Mouse (Mus musculus) forebrain, embryonic 15.5 days (tissue): ENCODE data around the gene Lmnb2. TPM values are rescaled to one million over a fixed set of nuclear protein-coding genes. Genes with fewer than 3 reads are reported as not detected.

ENCODE experiments used
- ATAC-seq: fragments of 200-750 bp; cut with Nextera tagmentation; replicated peaks from 2 replicates; pipeline ENCODE4 v1.8.0; 2017; ENCODE audit warnings: mild to moderate bottlenecking, moderate TSS enrichment, moderate library complexity
- H3K27ac ChIP-seq: fragments of 300-500 bp; sonication (generic); replicated peaks from 2 replicates; pipeline ENCODE4 v1.5.1; 2015; ENCODE audit warnings: mild to moderate bottlenecking, inconsistent platforms
- H3K27me3 ChIP-seq: fragments of 300-500 bp; sonication (generic); 2 replicates; pipeline ENCODE4 v1.6.1; 2015; ENCODE audit warnings: inconsistent platforms
- H3K36me3 ChIP-seq: fragments of 300-500 bp; sonication (generic); 2 replicates; pipeline ENCODE4 v1.6.1; 2015; ENCODE audit warnings: mild to moderate bottlenecking, inconsistent platforms
- H3K4me1 ChIP-seq: fragments of 300-500 bp; sonication (generic); 2 replicates; pipeline ENCODE4 v1.6.1; 2015; ENCODE audit warnings: inconsistent platforms
- H3K4me2 ChIP-seq: fragments of 300-500 bp; sonication (generic); replicated peaks from 2 replicates; pipeline ENCODE4 v1.6.1; 2015; ENCODE audit warnings: mild to moderate bottlenecking, inconsistent platforms
- H3K4me3 ChIP-seq: fragments of 300-500 bp; sonication (generic); 2 replicates; pipeline ENCODE4 v1.5.1; 2015; ENCODE audit warnings: mild to moderate bottlenecking, inconsistent platforms
- H3K9ac ChIP-seq: fragments of 300-500 bp; sonication (generic); replicated peaks from 2 replicates; pipeline ENCODE4 v1.6.1; 2015; ENCODE audit warnings: mild to moderate bottlenecking, inconsistent platforms
- H3K9me3 ChIP-seq: fragments of 300-500 bp; sonication (generic); 2 replicates; pipeline ENCODE4 v1.6.1; 2016; ENCODE audit warnings: inconsistent platforms
- WGBS: fragments of 180-500 bp; shearing (Covaris S2); methylation state at CpG from one replicate; pipeline ENCODE4 v1.1.7; 2015; ENCODE audit warnings: mixed read lengths; 5-methylcytosine and 5-hydroxymethylcytosine counted together
- polyA plus RNA-seq: library from polyadenylated mRNA; unstranded; fragments of >200 nt; fragmentation: Nextera tagmentation; extraction: Ambion mirVana; gene quantifications from 2 replicates; pipeline ENCODE4 v1.2.1, GENCODE M21; 2015

Gene Lmnb2
- polyA plus RNA-seq, 1 experiment from 2014 or later, result 53.5 TPM

- Histone ChIP-seq H3K4me3 (peak overlapping the region; percentile 69), H3K36me3 (peaks cover 45% of the 10 kb centered on the region), H3K27ac (0 out of 2 replicates have a peak overlapping the region, but pooled peaks have one; percentile 12), H3K4me1 (peaks cover 17% of the 10 kb centered on the region), H3K9ac (no peak overlapping the region), H3K4me2 (peak overlapping the region; percentile 39), H3K9me3 (no peaks in the 10 kb centered on the region), H3K27me3 (no peaks in the 10 kb centered on the region)
- no peak for ATAC-seq
- WGBS, result 90% methylated on average over 19 of the region's 19 CpGs
Measured at GRCm38 (mm10) chr10:80901409-80902272, 16.4 kb downstream of the Lmnb2 start.

GRCm38 (mm10) chr10:80900318-80901247 is 17.5 kb downstream of the Lmnb2 start, which contains the start of gene Timm13:
Gene Timm13 (minus strand): TSS chr10:80900969.
- Histone ChIP-seq H3K27me3 (no peaks in the 10 kb centered on the region), H3K4me3 (peak within 1 kb of the TSS; percentile 69), H3K4me2 (peak within 1 kb of the TSS; percentile 90), H3K4me1 (peaks cover 17% of the 10 kb centered on the region), H3K27ac (peak within 1 kb of the TSS; percentile 85), H3K36me3 (peaks cover 40% of the 10 kb centered on the region), H3K9me3 (no peaks in the 10 kb centered on the region), H3K9ac (peak within 1 kb of the TSS; percentile 70)
- under 1% methylated on average over 72 of the region's 72 CpGs for WGBS
- peak; percentile 95 for ATAC-seq

GRCm38 (mm10) chr10:80899591-80900317 is 18.3 kb downstream of the Lmnb2 start:
- Histone ChIP-seq H3K4me3 (peak overlapping the region; percentile 69), H3K36me3 (peaks cover 31% of the 10 kb centered on the region), H3K4me1 (peaks cover 17% of the 10 kb centered on the region), H3K9me3 (no peaks in the 10 kb centered on the region), H3K27me3 (no peaks in the 10 kb centered on the region), H3K9ac (peak overlapping the region; percentile 70), H3K4me2 (peak overlapping the region; percentile 90), H3K27ac (peak overlapping the region; percentile 85)
- ATAC-seq, result no peak
- 15% methylated on average over 25 of the region's 25 CpGs for WGBS

GRCm38 (mm10) chr10:80899074-80899473 is 19.0 kb downstream of the Lmnb2 start:
- H3K4me3 ChIP-seq, result peak overlapping the region; percentile 69; the same call in 1 of the 2 replicates
- peaks cover 25% of the 10 kb centered on the region for H3K36me3 ChIP-seq
- H3K27ac ChIP-seq, result no peak overlapping the region
- WGBS, result 87% methylated on average over 8 of the region's 8 CpGs
- peak overlapping the region; percentile 70; the same call in 1 of the 2 replicates for H3K9ac ChIP-seq
- peaks cover 17% of the 10 kb centered on the region for H3K4me1 ChIP-seq
- no peak for ATAC-seq
- no peaks in the 10 kb centered on the region for H3K27me3 ChIP-seq
- H3K4me2 ChIP-seq, result peak overlapping the region; percentile 90; the same call in 1 of the 2 replicates
- no peaks in the 10 kb centered on the region for H3K9me3 ChIP-seq

GRCm38 (mm10) chr10:80897861-80898510 is 20.1 kb downstream of the Lmnb2 start:
- Histone ChIP-seq H3K27ac (no peak overlapping the region), H3K9me3 (no peaks in the 10 kb centered on the region), H3K4me3 (no peak overlapping the region), H3K4me2 (no peak overlapping the region), H3K4me1 (peaks cover 17% of the 10 kb centered on the region), H3K9ac (no peak overlapping the region), H3K36me3 (peaks cover 14% of the 10 kb centered on the region; the same call in 1 of the 2 replicates), H3K27me3 (no peaks in the 10 kb centered on the region)
- no peak for ATAC-seq
- WGBS, result 38% methylated on average over 41 of the region's 41 CpGs

GRCm38 (mm10) chr10:80896581-80897485 is 21.2 kb downstream of the Lmnb2 start:
- H3K9me3 ChIP-seq, result no peaks in the 10 kb centered on the region
- H3K4me3 ChIP-seq, result no peak overlapping the region
- 72% methylated on average over 24 of the region's 24 CpGs for WGBS
- no peaks in the 10 kb centered on the region for H3K27me3 ChIP-seq
- H3K4me1 ChIP-seq, result peaks cover 17% of the 10 kb centered on the region
- no peak overlapping the region for H3K27ac ChIP-seq
- ATAC-seq, result no peak
- no peak overlapping the region for H3K4me2 ChIP-seq
- H3K9ac ChIP-seq, result no peak overlapping the region
- H3K36me3 ChIP-seq, result peaks cover 11% of the 10 kb centered on the region; the same call in 1 of the 2 replicates

DNA sequence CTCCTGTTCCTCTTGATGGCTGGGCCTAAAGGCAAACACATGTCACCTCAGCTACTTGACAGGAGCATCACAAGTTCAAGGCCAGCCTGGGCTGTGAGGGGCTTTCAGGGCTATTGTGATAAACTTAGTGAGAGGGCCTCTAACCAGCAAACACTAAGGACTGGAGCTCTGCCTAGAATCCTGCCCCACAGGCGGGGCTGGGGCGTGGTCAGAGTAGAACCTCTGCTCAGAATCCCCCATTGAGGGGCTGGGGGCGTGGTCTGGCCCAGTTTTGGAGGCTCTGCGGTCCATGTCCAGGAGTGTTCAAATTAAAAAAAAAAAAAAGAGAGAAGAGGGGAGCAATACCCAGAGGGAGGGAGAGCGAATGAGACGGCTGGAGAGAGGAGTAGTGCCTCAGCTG is 22.3 kb downstream of the Lmnb2 start:
- peaks cover 17% of the 10 kb centered on the region for H3K4me1 ChIP-seq
- peaks cover 11% of the 10 kb centered on the region; the same call in 1 of the 2 replicates for H3K36me3 ChIP-seq
- no peak for ATAC-seq
- no peak overlapping the region for H3K4me2 ChIP-seq
- no peak overlapping the region for H3K4me3 ChIP-seq
- WGBS, result 79% methylated on average over 6 of the region's 6 CpGs
- no peaks in the 10 kb centered on the region for H3K27me3 ChIP-seq
- H3K9me3 ChIP-seq, result no peaks in the 10 kb centered on the region
- H3K9ac ChIP-seq, result no peak overlapping the region
- no peak overlapping the region for H3K27ac ChIP-seq

DNA sequence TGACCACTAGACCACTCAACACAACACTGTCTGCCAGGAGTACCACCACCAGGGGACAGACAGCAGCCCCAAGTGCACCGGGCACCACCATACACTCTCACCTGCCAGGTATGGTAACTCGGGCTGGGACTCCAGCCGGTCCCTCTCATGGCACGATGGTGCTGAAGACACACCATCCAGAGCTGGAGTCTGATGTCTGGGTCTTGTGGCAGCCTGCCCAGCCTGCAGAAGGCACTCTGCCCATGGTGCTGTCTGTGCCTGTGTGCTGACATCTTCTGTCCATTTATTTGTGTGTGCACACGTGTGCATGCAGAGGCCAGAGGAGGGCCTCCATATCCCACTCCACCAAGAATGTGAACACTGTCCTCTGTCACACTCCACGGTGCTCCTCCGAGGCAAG is 22.9 kb downstream of the Lmnb2 start:
- Histone ChIP-seq H3K9me3 (no peaks in the 10 kb centered on the region), H3K4me1 (peaks cover 17% of the 10 kb centered on the region), H3K27ac (no peak overlapping the region), H3K4me2 (no peak overlapping the region), H3K4me3 (no peak overlapping the region), H3K27me3 (no peaks in the 10 kb centered on the region), H3K36me3 (peaks cover 11% of the 10 kb centered on the region; the same call in 1 of the 2 replicates), H3K9ac (no peak overlapping the region)
- no peak for ATAC-seq
- WGBS, result 87% methylated on average over 7 of the region's 7 CpGs

- Histone ChIP-seq H3K4me2 (no peak overlapping the region), H3K27ac (no peak overlapping the region), H3K4me3 (no peak overlapping the region), H3K9ac (no peak overlapping the region), H3K9me3 (no peaks in the 10 kb centered on the region), H3K36me3 (no peaks in the 10 kb centered on the region), H3K27me3 (peaks cover 4% of the 10 kb centered on the region; the same call in 1 of the 2 replicates), H3K4me1 (no peaks in the 10 kb centered on the region)
- 62% methylated on average over 11 of the region's 11 CpGs for WGBS
- no peak for ATAC-seq
Measured at GRCm38 (mm10) chr10:80887181-80887580, 30.9 kb downstream of the Lmnb2 start.

DNA sequence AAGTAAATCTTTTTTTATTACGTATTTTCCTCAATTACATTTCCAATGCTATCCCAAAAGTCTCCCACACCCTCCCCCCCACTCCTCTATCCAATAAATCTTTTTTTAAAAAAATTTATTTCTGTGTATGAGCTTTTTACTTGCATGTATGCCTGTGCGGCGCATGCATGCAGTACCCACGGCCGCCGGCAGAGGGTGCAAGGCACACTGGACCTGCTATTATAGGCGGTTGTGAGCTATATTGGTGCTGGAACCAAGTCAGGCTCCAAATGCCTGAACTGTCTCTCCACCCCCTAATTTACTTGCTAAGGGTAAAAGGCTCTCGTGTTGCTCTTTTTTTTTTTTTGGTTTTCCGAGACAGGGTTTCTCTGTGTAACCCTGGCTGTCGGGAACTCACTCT is 36.7 kb downstream of the Lmnb2 start:
- Histone ChIP-seq H3K4me3 (no peak overlapping the region), H3K27ac (no peak overlapping the region), H3K9me3 (no peaks in the 10 kb centered on the region), H3K9ac (no peak overlapping the region), H3K36me3 (no peaks in the 10 kb centered on the region), H3K27me3 (no peaks in the 10 kb centered on the region), H3K4me1 (no peaks in the 10 kb centered on the region), H3K4me2 (no peak overlapping the region)
- 25% methylated on average over 10 of the region's 10 CpGs for WGBS
- ATAC-seq, result no peak
